Mouse (Mus musculus) liver, postnatal 0 days (tissue): ENCODE data around the gene Senp7.

Experiments used
- CTCF ChIP-seq: sonication (generic); IDR thresholded peaks from 2 replicates; pipeline ENCODE4 v1.5.1; 2016; ENCODE audit warnings: antibody characterized with exemption, low read depth
- EP300 ChIP-seq: IDR thresholded peaks from 2 replicates; pipeline ENCODE4 v1.6.1; 2016; ENCODE audit warnings: antibody characterized with exemption, low read depth, mild to moderate bottlenecking

GRCm38 (mm10) chr16:56147679-56148078, 99.5 kb downstream of the Senp7 start:
- TF ChIP-seq CTCF (peak; percentile 36), EP300 (no peak)
